Mouse (Mus musculus): ENCODE measurements around the gene Ccdc160. TPM values are rescaled to one million over a fixed set of nuclear protein-coding genes. Genes with fewer than 3 reads are reported as not detected.
A peak's percentile ranks its signal among the peaks of the same experiment; 100 is the strongest.

The Ccdc160 gene
- total RNA-seq, 2 experiments from 2014 or later = 2.5 to 3.4 TPM

- TF ChIP-seq CTCF (IDR thresholded peaks at IDR 0.05) = peak; percentile 69
- DNase-seq (ENCODE audit: extremely low spot score in 1 of 2, low spot score in 2 of 2) = peak in 1 of 2 experiments; percentile 9
- intact Hi-C loops (cut with DNase I) = no loop called here
- Histone ChIP-seq H3K4me3 (no peak overlapping the region), H3K27ac (no peak overlapping the region)
Observed at GRCm38 (mm10) chrX:52775973-52776372, 15.0 kb upstream of the Ccdc160 start.

GRCm38 (mm10) chrX:52777671-52778070 lies 13.3 kb upstream of the Ccdc160 start:
- intact Hi-C loops (cut with DNase I) = no loop called here

GRCm38 (mm10) chrX:52783898-52784297 lies 7.1 kb upstream of the Ccdc160 start:
- intact Hi-C loops (cut with DNase I) = no loop called here
- DNase-seq (ENCODE audit: extremely low spot score in 1 of 2, low spot score in 2 of 2) = no peak
- TF ChIP-seq CTCF (IDR thresholded peaks at IDR 0.05) = no peak
- no peak overlapping the region for H3K4me3 ChIP-seq
- no peak overlapping the region for H3K27ac ChIP-seq

More at GRCm38 (mm10) chrX:52777671-52778070, 13.3 kb upstream of the Ccdc160 start:
- DNase-seq (ENCODE audit: extremely low spot score in 1 of 2, low spot score in 2 of 2) = no peak
- Histone ChIP-seq H3K27ac (no peak overlapping the region), H3K4me3 (no peak overlapping the region)
- no peak for TF ChIP-seq CTCF (IDR thresholded peaks at IDR 0.05)

- no peak for TF ChIP-seq CTCF (IDR thresholded peaks at IDR 0.05)
- no peak for DNase-seq (ENCODE audit: extremely low spot score in 1 of 2, low spot score in 2 of 2)
- no peak overlapping the region for H3K27ac ChIP-seq
- intact Hi-C loops (cut with DNase I) = no loop called here
- H3K4me3 ChIP-seq = no peak overlapping the region
Observed at GRCm38 (mm10) chrX:52791944-52792719, 1.1 kb downstream of the Ccdc160 start.

GRCm38 (mm10) chrX:52792861-52793260 lies 1.9 kb downstream of the Ccdc160 start:
- intact Hi-C loops (cut with DNase I) = no loop called here
- no peak for TF ChIP-seq CTCF (IDR thresholded peaks at IDR 0.05)

GRCm38 (mm10) chrX:52795816-52796215 lies 4.8 kb downstream of the Ccdc160 start:
- TF ChIP-seq CTCF (IDR thresholded peaks at IDR 0.05) = no peak
- intact Hi-C loops (cut with DNase I) = no loop called here
- Histone ChIP-seq H3K27ac (no peak overlapping the region), H3K4me3 (no peak overlapping the region)
- no peak for DNase-seq (ENCODE audit: extremely low spot score in 1 of 2, low spot score in 2 of 2)

More at GRCm38 (mm10) chrX:52792861-52793260, 1.9 kb downstream of the Ccdc160 start:
- Histone ChIP-seq H3K27ac (no peak overlapping the region), H3K4me3 (no peak overlapping the region)
- no peak for DNase-seq (ENCODE audit: extremely low spot score in 1 of 2, low spot score in 2 of 2)

GRCm38 (mm10) chrX:52797031-52797625 lies 6.1 kb downstream of the Ccdc160 start:
- intact Hi-C loops (cut with DNase I) = no loop called here
- TF ChIP-seq CTCF (IDR thresholded peaks at IDR 0.05) = no peak
- H3K27ac ChIP-seq = no peak overlapping the region
- DNase-seq (ENCODE audit: extremely low spot score in 1 of 2, low spot score in 2 of 2) = no peak
- no peak overlapping the region for H3K4me3 ChIP-seq

- TF ChIP-seq CTCF (IDR thresholded peaks at IDR 0.05) = no peak
- Histone ChIP-seq H3K27ac (no peak overlapping the region), H3K4me3 (no peak overlapping the region)
- intact Hi-C loops (cut with DNase I) = no loop called here
- no peak for DNase-seq (ENCODE audit: extremely low spot score in 1 of 2, low spot score in 2 of 2)
Observed at GRCm38 (mm10) chrX:52798255-52798654, 7.3 kb downstream of the Ccdc160 start.

GRCm38 (mm10) chrX:52799566-52799965 lies 8.6 kb downstream of the Ccdc160 start:
- no peak overlapping the region for H3K27ac ChIP-seq
- no peak for DNase-seq (ENCODE audit: extremely low spot score in 1 of 2, low spot score in 2 of 2)
- TF ChIP-seq CTCF (IDR thresholded peaks at IDR 0.05) = peak; percentile 21
- H3K4me3 ChIP-seq = no peak overlapping the region
- intact Hi-C loops (cut with DNase I) = no loop called here

GRCm38 (mm10) chrX:52819338-52819737 lies 28.3 kb downstream of the Ccdc160 start:
- Histone ChIP-seq H3K4me3 (no peak overlapping the region), H3K27ac (no peak overlapping the region)
- no peak for DNase-seq (ENCODE audit: extremely low spot score in 1 of 2, low spot score in 2 of 2)
- intact Hi-C loops (cut with DNase I) = no loop called here
- no peak for TF ChIP-seq CTCF (IDR thresholded peaks at IDR 0.05)

Small RNAs within 50 kb of the gene (microRNA-seq; reads per million reads assigned to microRNA genes)
- 2.2 to 4.1 reads per million in 2 experiments for gene Mir106a
- 0.24 to 0.49 reads per million in 2 experiments for gene Mir18b
- 0 reads per million in 2 experiments for gene Mir19b-2
- gene Mir20b = 3.9 to 8.6 reads per million in 2 experiments
- gene Mir363 = 1.2 to 3.2 reads per million in 2 experiments
- 19.4 to 21.2 reads per million in 2 experiments for gene Mir92-2

Other genes with a start within 250 kb of the Ccdc160 start
- 1 to 10 TPM; 5.9 to 6.6 TPM for gene Gpc3, start 177.2 kb upstream of the Ccdc160 start, total RNA-seq (2021)
- 10 to 100 TPM; 17.0 to 17.2 TPM for gene Phf6, start 121.1 kb downstream of the Ccdc160 start, total RNA-seq (2021)
- gene Hprt, start 196.9 kb downstream of the Ccdc160 start, total RNA-seq (2021) = 100 to 1,000 TPM; 125 to 166 TPM

Measured in left cerebral cortex, adult 2 months (tissue).